Mouse (Mus musculus) kidney, adult 18-20 months (tissue): ENCODE results near the gene App.

Experiments
- DNase-seq: peaks from one replicate; pipeline ENCODE4 v3.0.0; 2021

Gene App

GRCm38 (mm10) chr16:85173373-85174081, at the start of gene App:
Gene App, minus strand, starts transcription at chr16:85173766.
- peak; percentile 94 for DNase-seq

- DNase-seq: no peak
Measured at GRCm38 (mm10) chr16:85215846-85216245, 42.3 kb upstream of the App start.

- DNase-seq: no peak
Measured at GRCm38 (mm10) chr16:85215173-85215572, 41.6 kb upstream of the App start.

GRCm38 (mm10) chr16:85195622-85196021, 22.1 kb upstream of the App start:
- no peak for DNase-seq

DNA sequence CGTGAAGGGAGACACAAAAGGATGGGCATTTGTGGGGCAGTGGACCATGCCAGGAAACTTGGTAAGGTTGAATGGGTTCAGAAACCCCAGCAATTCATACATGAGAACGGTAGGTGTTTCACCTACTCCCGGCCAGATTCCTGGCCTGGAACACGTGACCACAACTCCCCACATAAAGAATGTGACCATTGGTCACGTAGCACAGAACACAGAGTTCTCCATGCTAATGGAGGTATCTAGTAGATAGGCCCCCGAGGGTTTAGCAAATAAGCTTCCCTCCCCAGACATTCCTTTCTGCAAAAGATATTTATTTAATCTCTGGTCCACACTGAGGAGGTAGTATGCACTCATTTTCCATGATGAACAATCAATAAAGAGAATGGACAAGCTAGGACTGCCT, 21.6 kb upstream of the App start:
- no peak for DNase-seq

DNA sequence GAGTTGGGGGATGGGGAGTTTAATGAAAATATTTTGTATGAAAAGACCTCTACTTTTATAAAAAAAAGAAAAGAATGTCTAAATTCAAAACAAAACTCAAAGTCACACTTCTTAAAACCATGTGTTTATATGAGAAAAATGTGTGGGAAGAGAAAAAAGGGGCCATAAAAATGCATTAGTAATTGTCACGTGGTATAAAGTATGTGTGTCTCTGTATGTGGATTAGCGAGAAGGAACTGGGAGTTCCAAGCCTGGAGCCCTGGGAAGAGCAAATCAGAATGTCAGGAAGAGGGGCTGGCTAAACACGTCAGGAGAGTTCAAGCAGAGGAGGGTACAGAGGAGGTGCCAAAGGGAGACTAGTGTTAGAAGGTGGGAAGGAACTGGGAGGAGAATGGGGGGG, 7.9 kb upstream of the App start:
- no peak for DNase-seq

GRCm38 (mm10) chr16:85180710-85181109, 7.1 kb upstream of the App start:
- DNase-seq: no peak

- DNase-seq: no peak
Measured at GRCm38 (mm10) chr16:85176666-85177065, 3.1 kb upstream of the App start.

DNA sequence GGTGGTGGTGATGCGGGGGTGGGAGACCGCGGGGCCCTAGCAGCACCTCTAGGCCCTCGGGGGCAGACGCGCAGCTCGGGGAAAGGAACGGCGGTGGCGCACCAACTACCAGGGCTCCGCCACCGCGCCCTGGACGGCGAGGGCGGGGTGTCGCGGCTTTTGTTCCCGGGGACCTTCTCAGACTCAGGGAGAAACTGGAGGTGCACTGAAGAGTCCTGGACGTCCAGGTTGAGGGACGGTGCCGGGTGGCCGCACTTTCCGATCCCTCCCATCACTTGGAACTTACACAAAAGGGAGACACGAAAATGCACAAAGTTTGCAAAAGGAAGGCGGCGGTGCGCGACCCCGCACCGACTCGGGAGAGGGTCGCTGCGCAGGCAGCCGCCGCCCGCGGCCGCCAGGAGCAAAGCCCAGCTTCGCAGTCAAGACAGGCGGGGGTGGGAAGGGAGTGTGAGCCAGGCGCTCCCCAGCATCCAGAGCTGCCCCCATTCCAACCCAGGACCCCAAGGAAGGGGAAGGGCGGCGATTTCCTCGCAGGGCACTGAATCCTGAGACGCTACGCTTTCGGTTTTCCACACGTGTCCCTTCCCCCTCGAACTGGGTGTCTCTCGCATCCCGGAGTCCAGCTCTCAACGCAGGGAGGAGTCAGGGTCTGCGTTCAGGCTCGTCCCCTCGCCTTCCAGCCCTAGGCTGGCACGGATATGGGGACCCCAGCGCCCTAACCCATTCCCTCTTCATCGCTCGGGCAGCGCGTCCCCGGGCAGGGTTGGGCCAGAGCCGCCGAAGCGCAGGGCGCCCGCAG, 794 bp downstream of the App start:
- DNase-seq: peak; percentile 82

DNA sequence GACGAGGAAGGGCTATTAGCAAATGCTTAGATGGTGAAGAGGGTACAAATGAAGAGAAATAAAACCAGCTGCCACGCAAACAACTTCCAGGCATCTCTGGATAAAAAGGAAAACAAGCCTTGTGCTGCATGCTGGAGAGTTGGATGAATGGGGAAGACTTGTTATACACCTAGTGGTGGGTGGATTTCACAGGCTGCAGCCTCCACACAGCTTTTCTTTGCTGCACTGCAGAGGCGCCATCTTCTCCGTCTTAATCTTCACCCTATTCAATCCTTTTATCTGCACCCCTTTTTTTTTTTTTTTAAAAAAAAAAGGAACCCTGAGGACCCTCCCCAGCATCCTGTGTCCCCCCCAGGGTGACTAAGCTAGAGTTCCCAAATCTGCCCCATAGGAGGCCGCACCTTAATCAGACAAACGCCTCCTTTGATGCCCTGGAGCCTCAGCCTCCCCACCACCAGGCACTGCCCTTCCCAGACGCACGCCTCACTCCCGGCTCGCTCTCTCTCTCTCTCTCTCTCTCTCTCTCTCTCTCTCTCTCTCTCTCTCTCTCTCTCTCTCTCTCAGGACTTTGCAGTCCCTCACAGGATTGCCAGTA, 1.5 kb downstream of the App start:
- peak; percentile 58 for DNase-seq

GRCm38 (mm10) chr16:85170826-85171510, 2.6 kb downstream of the App start:
- no peak for DNase-seq

DNA sequence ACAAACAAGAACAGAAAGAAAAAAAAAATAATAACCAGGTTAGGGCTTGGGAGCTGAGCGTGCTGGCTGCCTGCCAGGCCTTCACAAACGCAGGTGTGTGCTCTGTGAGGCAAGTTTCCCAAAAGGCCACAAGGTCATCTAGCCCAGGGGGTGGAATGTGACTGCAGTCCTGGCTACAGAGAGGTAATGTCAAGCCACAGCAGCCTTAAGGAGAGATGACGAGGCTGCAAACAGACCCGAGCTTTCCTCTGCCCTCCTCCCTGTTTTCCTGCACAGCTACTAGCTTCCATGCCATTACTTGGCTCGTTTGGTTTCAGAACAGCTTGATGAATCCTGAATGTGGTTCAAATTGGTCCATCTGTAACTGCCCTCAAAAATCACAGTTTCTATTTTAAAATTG, 4.7 kb downstream of the App start:
- DNase-seq: peak; percentile 77

- DNase-seq: no peak
Measured at GRCm38 (mm10) chr16:85166205-85166604, 7.4 kb downstream of the App start.

GRCm38 (mm10) chr16:85165631-85166030, 7.9 kb downstream of the App start:
- DNase-seq: no peak

DNA sequence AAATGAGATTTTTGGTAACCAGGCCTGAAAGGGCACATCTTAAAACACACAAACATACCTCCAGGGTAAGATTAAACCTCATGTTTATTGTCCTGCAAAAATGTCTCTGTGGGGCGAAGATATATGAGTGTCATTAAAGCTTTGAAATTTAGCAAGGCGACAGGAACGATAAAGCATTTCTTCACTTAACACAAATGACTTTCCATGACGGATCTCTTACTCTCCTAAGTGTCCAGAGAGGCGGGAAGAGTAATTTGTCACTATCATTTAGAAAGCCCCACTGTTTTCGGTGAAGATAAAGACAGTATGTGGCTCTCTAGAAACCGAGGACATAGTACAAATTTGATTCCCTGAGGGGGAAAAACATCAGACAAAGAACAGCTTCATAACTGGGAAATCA, 8.4 kb downstream of the App start:
- no peak for DNase-seq

DNA sequence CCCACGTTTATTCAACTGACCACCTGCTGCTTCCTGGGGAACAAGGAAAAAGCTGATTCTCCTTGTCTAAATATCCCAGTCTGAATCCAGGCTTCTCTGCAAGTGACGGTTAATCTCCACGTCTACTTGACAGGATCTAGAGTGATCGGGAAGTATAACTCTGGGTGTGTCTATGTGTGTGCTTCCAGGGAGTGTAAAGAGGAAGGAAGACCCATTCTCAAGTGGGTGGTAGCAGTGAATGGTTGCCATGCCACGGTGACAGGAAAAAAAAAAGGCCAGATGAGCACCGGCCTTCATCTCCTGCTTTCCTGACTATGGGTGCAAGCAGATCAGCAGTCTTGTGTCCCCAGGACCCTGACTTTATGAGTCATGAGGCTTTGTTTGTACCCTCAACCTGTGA, 10.8 kb downstream of the App start:
- no peak for DNase-seq

- no peak for DNase-seq
Measured at GRCm38 (mm10) chr16:85160140-85160539, 13.4 kb downstream of the App start.

DNA sequence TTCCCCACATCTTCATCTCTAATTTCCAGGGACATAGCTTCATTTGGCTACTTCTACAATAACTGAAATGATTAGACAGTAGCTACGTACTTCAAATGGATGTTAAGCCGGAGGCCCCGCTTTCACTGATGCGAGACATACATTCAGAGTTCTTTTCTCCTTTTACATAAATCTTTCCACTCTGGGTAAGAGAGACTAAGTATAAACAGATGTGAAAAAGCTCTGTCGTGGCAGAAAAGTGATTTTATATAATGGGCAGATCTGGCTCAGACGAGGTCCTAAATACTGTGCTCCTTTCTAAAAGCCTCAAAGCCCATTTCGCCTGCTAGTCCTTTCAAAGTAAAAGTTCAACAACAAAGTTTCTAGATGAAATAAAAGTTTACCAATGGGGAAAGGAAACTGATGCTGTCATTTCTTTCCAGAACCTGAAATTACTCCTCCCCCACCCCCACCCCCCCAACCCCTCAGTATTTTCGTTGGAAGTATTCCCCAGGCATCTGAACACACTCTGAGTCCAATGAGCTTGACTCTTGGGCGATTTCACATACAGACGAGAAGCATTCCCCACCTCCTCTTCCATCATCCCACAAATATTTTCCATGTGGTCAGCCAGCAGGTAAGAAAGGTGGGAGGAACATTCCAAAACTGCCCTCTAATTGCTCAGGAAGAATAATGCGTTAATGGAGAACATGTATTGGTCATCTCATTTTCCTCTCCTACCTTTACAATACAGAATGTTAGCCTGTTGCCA, 15.6 kb downstream of the App start:
- DNase-seq: no peak

- DNase-seq: no peak
Measured at GRCm38 (mm10) chr16:85157156-85157555, 16.4 kb downstream of the App start.

DNA sequence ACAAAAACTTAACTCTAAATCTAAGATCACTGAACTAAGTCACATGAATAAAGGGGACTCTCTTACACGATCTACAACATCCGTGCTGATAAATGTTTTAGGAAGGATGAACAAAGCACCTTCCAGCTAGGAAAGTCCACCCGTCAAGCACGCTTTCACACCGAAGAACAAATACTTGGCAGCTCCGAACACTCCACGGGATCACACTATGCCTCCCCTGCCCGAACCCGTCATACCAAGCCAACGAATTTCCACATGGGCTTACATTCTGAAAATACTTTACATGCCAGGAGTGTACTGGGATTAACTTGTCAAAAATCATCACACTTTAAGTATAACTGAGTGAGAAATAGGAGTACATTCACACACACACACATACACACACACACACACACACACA, 17.7 kb downstream of the App start:
- DNase-seq: no peak

- DNase-seq: no peak
Measured at GRCm38 (mm10) chr16:85152457-85152856, 21.1 kb downstream of the App start.

GRCm38 (mm10) chr16:85151681-85152080, 21.9 kb downstream of the App start:
- peak; percentile 59 for DNase-seq

GRCm38 (mm10) chr16:85150902-85151301, 22.7 kb downstream of the App start:
- no peak for DNase-seq
